Mouse (Mus musculus): Measurements from ENCODE around the gene Esp1. TPM values are rescaled to one million over a fixed set of nuclear protein-coding genes. Genes with fewer than 3 reads are reported as not detected.

Gene Esp1
- polyA plus RNA-seq (2012; ENCODE audit: low replicate concordance) = not detected in 2 replicates

GRCm38 (mm10) chr17:40726820-40727219 lies at the start of gene Esp1:
Gene Esp1, plus strand, starts transcription at chr17:40727120.

Other genes with a start within 250 kb of the Esp1 start
- gene Esp8, start 207.1 kb upstream of the Esp1 start, polyA plus RNA-seq (2012; ENCODE audit: low replicate concordance) = not detected in 2 replicates
- gene Esp6, start 165.6 kb upstream of the Esp1 start, polyA plus RNA-seq (2012; ENCODE audit: low replicate concordance) = not detected in 2 replicates
- gene Esp4, start 128.5 kb upstream of the Esp1 start, polyA plus RNA-seq (2012; ENCODE audit: low replicate concordance) = not detected in 2 replicates
- gene Esp3, start 95.0 kb upstream of the Esp1 start, polyA plus RNA-seq (2012; ENCODE audit: low replicate concordance) = not detected in 2 replicates
- not detected in 2 replicates for gene Crisp2, start 79.9 kb downstream of the Esp1 start, polyA plus RNA-seq (2012; ENCODE audit: low replicate concordance)
- gene Rhag, start 84.0 kb downstream of the Esp1 start, polyA plus RNA-seq (2012; ENCODE audit: low replicate concordance) = 0.24 and 8.2 TPM in 2 replicates
- gene 9130008F23Rik, start 153.4 kb downstream of the Esp1 start, polyA plus RNA-seq (2012; ENCODE audit: low replicate concordance) = 0.48 TPM in 1 of 2 replicates, not detected in the other
- gene Glyatl3, start 187.2 kb downstream of the Esp1 start, polyA plus RNA-seq (2012; ENCODE audit: low replicate concordance) = not detected in 2 replicates
- gene Mut, start 207.6 kb downstream of the Esp1 start, polyA plus RNA-seq (2012; ENCODE audit: low replicate concordance) = 0.49 and 1.2 TPM in 2 replicates
- 0.24 and 1.9 TPM in 2 replicates for gene Cenpq, start 207.9 kb downstream of the Esp1 start, polyA plus RNA-seq (2012; ENCODE audit: low replicate concordance)